Comparison of ENCODE assay signal across 14 mouse cellular contexts in the genomic region with DNA sequence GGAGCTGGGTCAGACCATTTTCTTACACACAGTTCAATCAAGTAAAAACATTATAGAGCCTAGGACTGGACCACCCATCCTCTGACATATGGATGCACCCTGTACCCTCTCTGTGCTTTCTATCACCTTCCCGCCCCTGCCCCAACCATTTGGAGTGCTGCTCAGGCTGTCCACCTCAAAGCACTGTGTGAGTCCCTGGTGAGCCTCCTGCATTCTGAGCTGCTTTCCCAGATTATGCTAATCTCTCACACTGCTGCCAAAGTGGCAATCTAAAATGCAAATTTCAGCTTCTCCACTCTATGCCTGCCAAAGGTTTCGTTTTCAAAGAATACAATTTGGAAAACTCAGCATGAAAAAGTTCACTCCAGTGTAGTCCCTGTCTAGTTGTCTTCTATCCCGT. TPM values are rescaled to one million over a fixed set of nuclear protein-coding genes. Genes with fewer than 3 reads are reported as not detected.
DNase-seq lines count a peak whose midpoint lies in the region; ATAC-seq and TF ChIP-seq lines count a peak whose summit lies in the region.
"Had no signal": no experiment of that assay in that cellular context is flagged by ENCODE, and none has a peak within 500 bp of the region (broad histone marks: within the 10 kb centered on the region; RNA-seq: fewer than 3 reads in every experiment).

No protein-coding gene starts in this region.

- H3K4me3 ChIP-seq in hindbrain, embryonic 13.5 days: no peak overlapping the region
- H3K4me3 ChIP-seq in hindbrain, embryonic 10.5 days: no peak overlapping the region
- H3K4me3 ChIP-seq in forebrain, embryonic 15.5 days: peak overlapping the region; percentile 13; the same call in 1 of the 2 replicates
- H3K4me3 ChIP-seq in midbrain, embryonic 14.5 days (replicated peaks; ENCODE audit: low read depth, low read length): no peak overlapping the region
- H3K4me3 ChIP-seq in thymus, adult 2 months (ENCODE audit: control insufficient read depth, insufficient read depth, low read length): no peak overlapping the region

- no peaks in the 10 kb centered on the region for H3K36me3 ChIP-seq in hindbrain, embryonic 13.5 days
- H3K36me3 ChIP-seq in hindbrain, embryonic 10.5 days: no peaks in the 10 kb centered on the region
- no peaks in the 10 kb centered on the region for H3K36me3 ChIP-seq in forebrain, embryonic 15.5 days
- no peaks in the 10 kb centered on the region for H3K36me3 ChIP-seq in midbrain, embryonic 14.5 days (ENCODE audit: control insufficient read depth, insufficient read depth, low read length)
- H3K36me3 ChIP-seq in thymus, adult 2 months (ENCODE audit: control insufficient read depth, insufficient read depth, low read length): no peaks in the 10 kb centered on the region

- DNase-seq in hindbrain, embryonic 10.5 days (ENCODE audit: low spot score): no peak
- peak; percentile 63 for DNase-seq in brain, embryonic 18.5 days (ENCODE audit: low read depth, low spot score)
- peak; percentile 73 for DNase-seq in midbrain, embryonic 14.5 days
- no peak for DNase-seq in thymus, postnatal 4 days
- DNase-seq in thymus, adult 2 months: no peak
- DNase-seq: cerebellum, postnatal 14 days; gastrocnemius, postnatal 36 days had no signal

- no peak for TF ChIP-seq POLR2A in thymus, adult 2 months (IDR thresholded peaks at IDR 0.05; ENCODE audit: control insufficient read depth, extremely low read depth, insufficient read depth, low read length, poor library complexity)

- no peak overlapping the region for H3K9ac ChIP-seq in hindbrain, embryonic 13.5 days
- no peak overlapping the region for H3K9ac ChIP-seq in forebrain, embryonic 15.5 days (replicated peaks)
- no peak overlapping the region for H3K9ac ChIP-seq in midbrain, embryonic 14.5 days (replicated peaks; ENCODE audit: low read length)
- H3K9ac ChIP-seq: lung, embryonic 14.5 days had no signal

- peaks cover 35% of the 10 kb centered on the region for H3K4me1 ChIP-seq in hindbrain, embryonic 13.5 days (replicated peaks)
- peaks cover 39% of the 10 kb centered on the region for H3K4me1 ChIP-seq in hindbrain, embryonic 10.5 days (replicated peaks)
- peaks cover 36% of the 10 kb centered on the region for H3K4me1 ChIP-seq in forebrain, embryonic 15.5 days
- peaks cover 20% of the 10 kb centered on the region for H3K4me1 ChIP-seq in midbrain, embryonic 14.5 days (ENCODE audit: control insufficient read depth, insufficient read depth, low read length)
- 0 out of 2 replicates have a peak, but pooled peaks cover 2% of the 10 kb centered on the region for H3K4me1 ChIP-seq in thymus, adult 2 months (replicated peaks; ENCODE audit: control insufficient read depth, insufficient read depth, low read length)

- H3K4me2 ChIP-seq in hindbrain, embryonic 13.5 days: peak overlapping the region; percentile 32; the same call in 1 of the 2 replicates
- H3K4me2 ChIP-seq in forebrain, embryonic 15.5 days (replicated peaks): peak overlapping the region; percentile 40
- H3K4me2 ChIP-seq in midbrain, embryonic 14.5 days (ENCODE audit: low read length): peak overlapping the region; percentile 39
- H3K4me2 ChIP-seq: lung, embryonic 14.5 days had no signal

- no peaks in the 10 kb centered on the region for H3K27me3 ChIP-seq in hindbrain, embryonic 13.5 days
- no peaks in the 10 kb centered on the region for H3K27me3 ChIP-seq in hindbrain, embryonic 10.5 days (ENCODE audit: insufficient read depth, poor library complexity, severe bottlenecking)
- no peaks in the 10 kb centered on the region for H3K27me3 ChIP-seq in forebrain, embryonic 15.5 days
- no peaks in the 10 kb centered on the region for H3K27me3 ChIP-seq in midbrain, embryonic 14.5 days (ENCODE audit: control insufficient read depth, insufficient read depth, low read length)
- H3K27me3 ChIP-seq in thymus, adult 2 months (ENCODE audit: control insufficient read depth, insufficient read depth, low read length): no peaks in the 10 kb centered on the region

- no peak for TF ChIP-seq CTCF in thymus, adult 2 months (IDR thresholded peaks at IDR 0.05; ENCODE audit: borderline replicate concordance, control insufficient read depth, extremely low read depth, insufficient read depth, low read length, poor library complexity)

- 25% methylated on average over 3 of the region's 3 CpGs for WGBS in hindbrain, embryonic 13.5 days
- 42% methylated on average over 3 of the region's 3 CpGs for WGBS in hindbrain, embryonic 10.5 days
- WGBS in forebrain, embryonic 15.5 days: 10% methylated on average over 3 of the region's 3 CpGs
- 6% methylated on average over 3 of the region's 3 CpGs for WGBS in midbrain, embryonic 14.5 days
- 85% methylated on average over 3 of the region's 3 CpGs for WGBS in thymus, adult 2 months

- peak overlapping the region; percentile 60 for H3K27ac ChIP-seq in hindbrain, embryonic 13.5 days
- no peak overlapping the region for H3K27ac ChIP-seq in hindbrain, embryonic 10.5 days
- H3K27ac ChIP-seq in forebrain, embryonic 15.5 days (replicated peaks): peak overlapping the region; percentile 85
- peak overlapping the region; percentile 39 for H3K27ac ChIP-seq in midbrain, embryonic 14.5 days (replicated peaks; ENCODE audit: low read depth, low read length)
- no peak overlapping the region for H3K27ac ChIP-seq in thymus, adult 2 months (ENCODE audit: control insufficient read depth, insufficient read depth, low read length)
- H3K27ac ChIP-seq: kidney, postnatal 0 days; stomach, postnatal 0 days had no signal

- no peaks in the 10 kb centered on the region for H3K9me3 ChIP-seq in hindbrain, embryonic 13.5 days
- no peaks in the 10 kb centered on the region for H3K9me3 ChIP-seq in hindbrain, embryonic 10.5 days
- H3K9me3 ChIP-seq in forebrain, embryonic 15.5 days: no peaks in the 10 kb centered on the region
- no peaks in the 10 kb centered on the region for H3K9me3 ChIP-seq in midbrain, embryonic 14.5 days (ENCODE audit: control insufficient read depth, low read length)

- ATAC-seq in hindbrain, embryonic 13.5 days (ENCODE audit: low FRiP score): peak; percentile 67; the same call in 1 of the 2 replicates
- peak; percentile 88 for ATAC-seq in forebrain, embryonic 15.5 days (replicated peaks)
- ATAC-seq in midbrain, embryonic 14.5 days (ENCODE audit: low FRiP score, low TSS enrichment): peak; percentile 62
- ATAC-seq in granulocyte monocyte progenitor cell, adult 5-6 weeks (replicated peaks; ENCODE audit: poor library complexity, severe bottlenecking): no peak
- ATAC-seq: CD4-positive, CD25-positive, alpha-beta regulatory T cell, adult 4 months had no signal

RNA-seq across cellular contexts. Expression of a gene that starts 14.5 kb away (rescaled TPM):
- 15.8 and 19.2 TPM in 2 replicates for polyA plus RNA-seq in hindbrain, embryonic 13.5 days (2015; fragmentation: Nextera tagmentation; extraction: Ambion mirVana)
- 8.5 and 9.1 TPM in 2 replicates for polyA plus RNA-seq in hindbrain, embryonic 10.5 days (2016; fragmentation: Nextera tagmentation; extraction: Ambion mirVana)
- polyA plus RNA-seq in forebrain, embryonic 15.5 days (2015; fragmentation: Nextera tagmentation; extraction: Ambion mirVana): 17.0 and 19.5 TPM in 2 replicates
- polyA plus RNA-seq in midbrain, embryonic 14.5 days (2014; fragmentation: Nextera tagmentation; extraction: Ambion mirVana): 23.7 and 25.2 TPM in 2 replicates
- total RNA-seq in granulocyte monocyte progenitor cell, adult 5-6 weeks (2014; fragmentation: Nextera tagmentation): 17.7 and 22.1 TPM in 2 replicates
- 22.4 and 22.6 TPM in 2 replicates for total RNA-seq in granulocyte monocyte progenitor cell, adult 5-6 weeks (2017)
- polyA plus RNA-seq in thymus, adult 2 months (2012; rRNA removed): 21.2 and 22.7 TPM in 2 replicates

Comparison
In these comparisons a context has a peak if more than half of its experiments do, and no peak if none do; other contexts are left out.
1. H3K27ac ChIP-seq: peak in hindbrain, embryonic 13.5 days (single experiment), forebrain, embryonic 15.5 days (single experiment) and midbrain, embryonic 14.5 days (single experiment); none in hindbrain, embryonic 10.5 days (single experiment) and thymus, adult 2 months (single experiment).
2. DNase-seq: peak in brain, embryonic 18.5 days (single experiment) and midbrain, embryonic 14.5 days (single experiment); none in hindbrain, embryonic 10.5 days (single experiment), thymus, postnatal 4 days (single experiment) and thymus, adult 2 months (single experiment).
3. Peak in every context shown above with its lines, with median percentiles within 50 percentile points of each other: H3K4me2 ChIP-seq.